Mouse (Mus musculus) lung, postnatal 0 days (tissue): Measurements from ENCODE around the gene Sox6.

Source experiments
- CTCF ChIP-seq: IDR thresholded peaks from 2 replicates; pipeline ENCODE4 v1.5.1; 2016; ENCODE audit warnings: antibody characterized with exemption, mild to moderate bottlenecking
- EP300 ChIP-seq: IDR thresholded peaks from 2 replicates; pipeline ENCODE4 v1.6.1; 2016; ENCODE audit warnings: antibody characterized with exemption, mild to moderate bottlenecking, control low read depth

DNA sequence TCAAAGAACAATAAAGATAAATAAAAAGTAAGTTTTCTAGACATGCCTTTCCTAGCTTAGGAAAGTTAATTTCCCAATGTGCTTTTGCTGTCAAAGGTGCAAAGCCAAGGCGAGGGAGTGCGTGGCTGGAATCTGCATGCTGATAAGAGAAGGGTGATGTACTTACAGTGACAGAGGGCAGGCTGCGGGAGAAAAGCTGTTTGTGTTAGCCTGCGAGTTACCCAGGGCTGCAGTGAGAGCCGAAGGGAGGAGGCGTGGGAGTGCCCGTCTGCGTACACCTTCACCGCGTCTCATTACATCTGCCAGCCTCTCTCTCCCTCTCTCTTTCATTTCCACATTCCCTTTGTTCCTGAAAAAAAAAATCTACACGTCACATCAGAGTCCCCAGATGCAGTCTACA lies at the start of gene Sox6:
- no peak for TF ChIP-seq CTCF
- TF ChIP-seq EP300, result no peak
